Comparison of ENCODE assay signal across 21 mouse cellular contexts in the genomic region with DNA sequence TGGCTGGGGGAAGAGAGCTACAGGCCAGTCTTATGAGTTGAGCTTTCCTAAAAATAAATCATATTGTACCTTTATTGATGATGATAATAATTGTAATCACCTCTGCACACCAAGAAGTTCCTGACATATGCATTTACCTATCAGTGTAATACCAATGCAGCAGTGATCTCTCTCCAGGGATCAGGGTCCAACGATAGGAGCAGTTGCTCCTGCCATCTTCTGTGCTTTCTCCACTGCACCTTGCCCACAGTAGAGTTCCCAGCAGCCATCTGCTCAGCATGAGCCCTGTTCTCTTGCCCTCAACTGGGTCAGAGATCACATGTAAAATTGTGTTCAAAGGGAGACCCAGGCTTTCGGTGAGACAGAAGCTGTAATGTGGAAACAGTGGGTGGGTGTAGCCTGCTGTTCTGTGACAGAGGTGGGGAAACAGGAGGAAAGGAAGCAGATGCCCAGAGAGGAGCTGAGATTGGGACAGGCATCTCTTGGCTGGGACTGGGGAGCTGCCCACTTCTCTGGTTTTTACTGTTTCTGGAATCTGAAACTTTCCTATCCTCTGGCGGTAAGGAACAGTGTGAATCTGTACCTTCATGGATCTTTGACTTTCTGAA.
DNase-seq lines count a peak whose midpoint lies in the region; ATAC-seq and TF ChIP-seq lines count a peak whose summit lies in the region.
"Had no signal": no experiment of that assay in that cellular context is flagged by ENCODE, and none has a peak within 500 bp of the region (broad histone marks: within the 10 kb centered on the region; RNA-seq: fewer than 3 reads in every experiment).

No protein-coding gene starts in this region.

- H3K36me3 ChIP-seq in midbrain, embryonic 11.5 days (ENCODE audit: control insufficient read depth, insufficient read depth, low read length) = no peaks in the 10 kb centered on the region
- H3K36me3 ChIP-seq in midbrain, postnatal 0 days (ENCODE audit: insufficient read depth, low read length) = no peaks in the 10 kb centered on the region
- no peaks in the 10 kb centered on the region for H3K36me3 ChIP-seq in small intestine, adult 2 months (ENCODE audit: control insufficient read depth, insufficient read depth, low read length)
- H3K36me3 ChIP-seq: G1E; kidney, embryonic 15.5 days; midbrain, embryonic 13.5 days had no signal

- intact Hi-C loops in left cerebral cortex, postnatal 14 days (cut with DNase I) = no loop called here

- no peak overlapping the region for H3K4me3 ChIP-seq in midbrain, embryonic 11.5 days (ENCODE audit: low read depth, low read length)
- no peak overlapping the region for H3K4me3 ChIP-seq in midbrain, postnatal 0 days (ENCODE audit: low read depth, low read length)
- no peak overlapping the region for H3K4me3 ChIP-seq in small intestine, adult 2 months (ENCODE audit: low read depth, low read length)
- H3K4me3 ChIP-seq: erythroblast, embryonic 14.5 days; heart, adult 2 months; kidney, embryonic 15.5 days; midbrain, embryonic 13.5 days had no signal

- H3K4me2 ChIP-seq in midbrain, embryonic 11.5 days = no peak overlapping the region
- no peak overlapping the region for H3K4me2 ChIP-seq in midbrain, postnatal 0 days (ENCODE audit: low read depth, low read length, poor library complexity, severe bottlenecking)
- H3K4me2 ChIP-seq: kidney, embryonic 15.5 days; midbrain, embryonic 13.5 days had no signal

- H3K9ac ChIP-seq in midbrain, embryonic 11.5 days (ENCODE audit: low read length) = no peak overlapping the region
- no peak overlapping the region for H3K9ac ChIP-seq in midbrain, postnatal 0 days (replicated peaks; ENCODE audit: low read length, poor library complexity, severe bottlenecking)
- H3K9ac ChIP-seq: kidney, embryonic 15.5 days; midbrain, embryonic 13.5 days had no signal

- WGBS in midbrain, embryonic 11.5 days = 79% methylated on average over 3 of the region's 3 CpGs
- WGBS in midbrain, postnatal 0 days = 77% methylated on average over 3 of the region's 3 CpGs
- WGBS in small intestine, adult 2 months = 52% methylated on average over 3 of the region's 3 CpGs

- no peak for TF ChIP-seq POLR2A in small intestine, adult 2 months (IDR thresholded peaks at IDR 0.05; ENCODE audit: low read depth, low read length)

- no peak for TF ChIP-seq CTCF in midbrain, postnatal 0 days (IDR thresholded peaks at IDR 0.05)
- no peak for TF ChIP-seq CTCF in small intestine, adult 2 months (IDR thresholded peaks at IDR 0.05; ENCODE audit: extremely low read depth, insufficient read length, insufficient replicate concordance, low read depth, low read length)

- peak; percentile 88 for ATAC-seq in frontal cortex, adult (ENCODE audit: low TSS enrichment)
- ATAC-seq in midbrain, embryonic 11.5 days (ENCODE audit: low FRiP score) = no peak
- no peak for ATAC-seq in midbrain, postnatal 0 days (ENCODE audit: low FRiP score)
- ATAC-seq: CD4-positive, CD25-positive, alpha-beta regulatory T cell, adult 4 months; forebrain, embryonic 14.5 days; midbrain, embryonic 13.5 days had no signal

- no peak for DNase-seq in frontal cortex, postnatal 10 days (ENCODE audit: low spot score in 2 of 2)
- peak; percentile 14 for DNase-seq in midbrain, embryonic 11.5 days (ENCODE audit: low spot score, missing footprints)
- no peak for DNase-seq in midbrain, postnatal 0 days (ENCODE audit: low spot score)
- DNase-seq in left cerebral cortex, postnatal 14 days (ENCODE audit: low spot score in 2 of 2) = peak; percentile 18 to 55
- no peak for DNase-seq in gastrocnemius, postnatal 4 days (ENCODE audit: low spot score in 2 of 2)
- no peak for DNase-seq in lung, adult 18-20 months
- DNase-seq: cerebellum, postnatal 36 days; gastrocnemius, postnatal 10 days; heart, adult 2 months; lung, adult 2 months; retina, postnatal 1 day; thymus, postnatal 36 days had no signal

- H3K4me1 ChIP-seq in midbrain, embryonic 11.5 days (ENCODE audit: control insufficient read depth, insufficient read depth, low read length) = peaks cover 6% of the 10 kb centered on the region; the same call in 1 of the 2 replicates
- H3K4me1 ChIP-seq in midbrain, postnatal 0 days (ENCODE audit: insufficient read depth, low read length) = no peaks in the 10 kb centered on the region
- H3K4me1 ChIP-seq in small intestine, adult 2 months (ENCODE audit: control insufficient read depth, insufficient read depth, insufficient read length, low read length) = peaks cover 25% of the 10 kb centered on the region; the same call in 1 of the 2 replicates

- H3K27me3 ChIP-seq in midbrain, embryonic 11.5 days (ENCODE audit: control insufficient read depth, insufficient read depth, low read length) = no peaks in the 10 kb centered on the region
- H3K27me3 ChIP-seq in midbrain, postnatal 0 days (ENCODE audit: insufficient read depth, low read length) = no peaks in the 10 kb centered on the region
- no peaks in the 10 kb centered on the region for H3K27me3 ChIP-seq in small intestine, adult 2 months (ENCODE audit: control insufficient read depth, insufficient read depth, low read length)
- H3K27me3 ChIP-seq: kidney, embryonic 15.5 days had no signal

- H3K27ac ChIP-seq in midbrain, embryonic 11.5 days (ENCODE audit: low read depth, low read length) = no peak overlapping the region
- no peak overlapping the region for H3K27ac ChIP-seq in midbrain, postnatal 0 days (ENCODE audit: low read depth, low read length)
- H3K27ac ChIP-seq in small intestine, adult 2 months (ENCODE audit: insufficient read depth, low read depth, low read length) = peak overlapping the region; percentile 98
- H3K27ac ChIP-seq: heart, adult 2 months; macrophage; midbrain, embryonic 13.5 days had no signal

- no peaks in the 10 kb centered on the region for H3K9me3 ChIP-seq in midbrain, embryonic 11.5 days (ENCODE audit: control insufficient read depth, low read length)
- H3K9me3 ChIP-seq in midbrain, postnatal 0 days (ENCODE audit: low read length) = no peaks in the 10 kb centered on the region
- H3K9me3 ChIP-seq: G1E; kidney, embryonic 15.5 days; midbrain, embryonic 13.5 days had no signal

Comparison
In these comparisons a context has a peak if more than half of its experiments do, and no peak if none do; other contexts are left out.
1. DNase-seq: peak in midbrain, embryonic 11.5 days (single experiment) and left cerebral cortex, postnatal 14 days (2 of 2); none in frontal cortex, postnatal 10 days (0 of 2), midbrain, postnatal 0 days (single experiment), gastrocnemius, postnatal 4 days (0 of 2) and lung, adult 18-20 months (0 of 2).